Mouse (Mus musculus): ENCODE measurements around the gene Pla2g5.

The Pla2g5 gene

DNA sequence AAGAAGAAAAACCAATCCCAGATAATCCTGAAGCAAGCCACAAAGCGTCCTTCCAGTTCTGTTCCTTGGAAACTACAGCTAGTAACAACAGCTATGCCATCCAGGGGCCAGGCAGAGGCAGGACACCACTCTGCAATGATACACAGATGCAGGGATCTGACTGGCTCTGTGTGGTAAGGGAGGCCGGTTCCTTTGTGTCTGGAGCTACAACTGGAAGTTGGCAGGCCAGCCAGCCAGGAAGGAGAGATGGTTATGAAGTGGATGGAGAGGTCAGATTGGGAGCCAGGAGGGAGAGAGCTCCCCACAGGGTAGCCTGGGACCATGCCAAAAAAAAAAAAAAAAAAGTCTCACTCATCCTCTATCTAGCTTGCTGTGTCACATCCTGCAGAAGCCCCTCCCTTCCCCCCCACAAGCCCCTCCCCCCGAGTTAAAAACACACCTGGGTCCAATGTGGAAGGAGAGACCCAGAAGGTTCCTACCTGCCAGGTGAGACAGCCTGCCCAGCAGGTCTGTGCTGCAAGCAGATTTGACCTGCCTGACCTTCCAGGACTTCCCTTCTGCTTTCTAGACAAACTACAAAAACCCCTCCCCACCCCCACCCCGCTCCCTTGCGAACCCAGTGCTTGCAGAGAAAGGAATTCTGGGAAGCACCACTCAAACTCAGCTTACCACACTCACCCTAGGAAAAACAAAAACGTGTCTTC lies 66.6 kb downstream of the Pla2g5 start:
- no peak for DNase-seq (ENCODE audit: low spot score)

- DNase-seq (ENCODE audit: low spot score) = no peak
Observed at GRCm38 (mm10) chr4:138794344-138794743, 68.9 kb downstream of the Pla2g5 start.

- DNase-seq (ENCODE audit: low spot score) = no peak
Observed at GRCm38 (mm10) chr4:138793276-138793675, 70.0 kb downstream of the Pla2g5 start.

GRCm38 (mm10) chr4:138792599-138792998 lies 70.7 kb downstream of the Pla2g5 start:
- DNase-seq (ENCODE audit: low spot score) = no peak

GRCm38 (mm10) chr4:138791452-138791851 lies 71.8 kb downstream of the Pla2g5 start:
- DNase-seq (ENCODE audit: low spot score) = no peak

DNA sequence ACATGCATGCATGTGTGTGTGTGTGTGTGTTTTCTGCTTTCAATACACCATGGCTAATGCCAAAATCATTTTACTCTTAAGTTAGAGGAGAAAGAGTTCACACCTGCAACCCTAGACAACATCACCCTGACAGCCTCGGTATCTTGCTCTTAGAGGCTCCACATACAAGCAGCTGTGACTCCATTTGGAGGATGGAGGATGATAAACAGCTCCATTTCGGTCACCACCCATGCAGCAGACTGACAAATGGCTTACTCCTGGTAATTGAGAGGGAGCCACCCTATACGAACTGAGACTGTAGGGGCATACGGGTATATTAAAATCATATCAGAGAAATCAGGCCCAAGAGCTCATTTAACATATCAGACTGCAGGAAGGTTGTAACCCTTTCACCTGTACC lies 74.9 kb downstream of the Pla2g5 start:
- no peak for DNase-seq (ENCODE audit: low spot score)

GRCm38 (mm10) chr4:138786141-138786540 lies 77.1 kb downstream of the Pla2g5 start:
- no peak for DNase-seq (ENCODE audit: low spot score)

DNA sequence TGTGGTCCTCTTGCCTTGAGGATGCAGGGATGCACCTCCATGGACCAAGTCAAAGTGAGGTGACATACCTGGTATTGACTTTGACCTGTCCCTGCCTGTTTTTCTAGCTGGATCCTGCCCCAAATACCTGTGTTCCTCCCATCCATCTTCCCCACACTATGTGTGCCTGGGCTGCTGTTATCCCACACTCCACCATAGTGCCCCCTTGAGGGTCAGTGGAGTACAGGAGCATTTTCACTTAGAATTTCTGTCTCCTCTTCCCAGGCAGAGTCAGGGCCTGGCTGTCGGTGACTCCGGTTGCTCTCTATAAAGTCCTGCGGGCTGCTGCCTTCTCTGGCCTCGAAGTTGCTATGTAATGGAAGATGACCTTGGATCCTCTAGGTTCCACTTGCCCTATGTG lies 77.6 kb downstream of the Pla2g5 start:
- no peak for DNase-seq (ENCODE audit: low spot score)

GRCm38 (mm10) chr4:138782098-138782497 lies 81.2 kb downstream of the Pla2g5 start:
- DNase-seq (ENCODE audit: low spot score) = no peak

DNA sequence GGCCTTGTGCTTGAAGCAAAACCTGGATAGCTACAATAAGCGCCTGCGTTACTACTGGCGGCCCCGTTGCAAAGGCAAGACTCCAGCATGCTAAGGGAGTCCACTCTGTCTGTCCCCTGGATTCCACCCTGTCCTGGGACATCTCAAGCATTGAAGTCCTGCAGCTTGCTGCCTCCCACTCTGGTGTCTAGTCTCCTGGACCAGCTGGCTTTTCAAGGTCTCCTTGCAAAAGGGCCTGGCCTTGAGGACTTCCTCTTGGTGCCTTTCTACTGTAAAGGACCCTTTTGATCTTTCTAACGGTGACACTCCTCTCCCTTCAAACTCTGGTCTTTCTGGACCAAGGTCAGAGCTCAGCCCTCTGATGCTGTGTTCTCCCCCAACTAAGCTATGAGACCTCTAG lies 83.0 kb downstream of the Pla2g5 start:
- DNase-seq (ENCODE audit: low spot score) = no peak

GRCm38 (mm10) chr4:138777417-138778407 lies 85.6 kb downstream of the Pla2g5 start:
- no peak for DNase-seq (ENCODE audit: low spot score)

DNA sequence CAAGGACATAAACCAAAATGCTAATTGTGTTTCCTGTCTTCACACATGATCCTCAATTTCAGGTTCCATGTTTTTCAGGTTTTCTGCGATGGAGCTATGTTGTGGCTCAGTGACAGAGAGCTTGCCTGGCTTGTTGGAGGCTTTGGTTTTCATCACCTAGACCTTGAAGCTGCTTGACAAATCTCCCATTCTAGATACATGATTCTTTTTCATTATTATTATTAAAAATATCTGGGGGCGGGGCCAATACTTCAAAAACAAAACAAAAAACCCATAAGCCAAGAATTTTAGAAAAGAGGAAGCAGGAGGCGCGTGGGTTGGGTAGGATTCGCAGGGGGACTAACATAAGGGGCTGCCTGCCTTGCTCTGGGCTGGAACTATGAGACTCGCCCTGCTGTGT lies 87.8 kb downstream of the Pla2g5 start, which contains the start of gene Pla2g2d:
Gene Pla2g2d (plus strand): TSS at position 301 of the 400 bp plus-strand sequence.
- no peak for DNase-seq (ENCODE audit: low spot score)

DNA sequence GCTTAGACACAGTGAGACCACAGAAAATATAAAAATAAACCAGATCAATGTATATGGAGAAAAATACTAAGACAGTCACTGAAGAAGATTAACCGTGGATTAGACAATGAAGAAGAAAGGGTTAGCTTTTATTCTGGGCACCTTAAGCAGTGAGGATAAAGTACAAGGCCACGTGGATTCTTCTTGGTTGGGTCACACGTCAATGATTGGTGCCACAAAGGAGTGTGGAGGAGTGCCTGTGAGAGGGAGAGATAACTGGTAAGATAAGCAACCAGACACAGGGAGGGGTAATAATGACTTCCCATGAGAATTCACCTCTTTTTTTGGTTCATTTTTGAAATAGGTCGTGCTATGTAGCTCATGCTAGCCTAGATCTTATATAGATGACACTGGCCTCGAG lies 90.9 kb downstream of the Pla2g5 start:
- DNase-seq (ENCODE audit: low spot score) = no peak

GRCm38 (mm10) chr4:138771970-138772369 lies 91.3 kb downstream of the Pla2g5 start:
- no peak for DNase-seq (ENCODE audit: low spot score)

- no peak for DNase-seq (ENCODE audit: low spot score)
Observed at GRCm38 (mm10) chr4:138762266-138762665, 101.0 kb downstream of the Pla2g5 start.

GRCm38 (mm10) chr4:138757416-138757815 lies 105.9 kb downstream of the Pla2g5 start, which contains the start of gene Pla2g2f:
Gene Pla2g2f (minus strand): TSS chr4:138757626.
- no peak for DNase-seq (ENCODE audit: low spot score)

DNA sequence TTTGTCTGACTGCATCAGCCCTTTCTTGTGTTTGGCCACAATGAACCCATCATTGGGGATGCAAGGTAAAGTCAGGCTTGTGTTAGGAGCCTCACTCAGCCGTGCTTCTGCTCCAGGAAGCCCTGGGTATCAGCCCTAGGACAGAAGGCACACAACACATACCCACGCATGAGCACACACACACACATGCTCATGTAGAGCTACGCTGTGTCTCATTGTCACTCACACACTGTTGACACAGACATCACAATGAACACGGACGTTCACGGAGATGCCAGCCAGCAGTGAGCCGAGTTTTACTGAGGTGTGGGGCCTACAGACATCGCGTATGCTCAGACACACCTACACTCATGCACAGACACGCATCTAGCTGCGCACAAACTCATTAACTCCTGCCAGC lies 107.3 kb downstream of the Pla2g5 start:
- no peak for DNase-seq (ENCODE audit: low spot score)

GRCm38 (mm10) chr4:138755439-138755838 lies 107.8 kb downstream of the Pla2g5 start:
- no peak for DNase-seq (ENCODE audit: low spot score)

DNA sequence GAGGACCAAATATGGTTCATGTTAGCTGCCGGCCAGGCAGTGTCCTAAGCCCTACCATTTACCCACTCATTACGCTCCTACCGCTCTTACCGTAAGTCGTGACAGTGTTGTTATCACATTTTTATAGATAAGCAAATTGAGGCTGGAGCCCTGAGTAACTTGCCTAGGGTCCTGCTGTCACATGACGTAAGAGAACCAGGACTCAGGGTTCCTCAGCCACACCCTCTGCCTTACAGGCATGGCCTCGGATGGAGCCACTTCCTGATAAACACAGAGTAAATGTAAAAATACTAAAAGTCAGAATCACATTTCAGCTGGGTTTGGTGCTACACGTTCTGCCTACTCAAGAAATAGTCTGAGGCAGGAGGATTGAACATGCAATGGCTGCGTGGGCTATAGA lies 108.8 kb downstream of the Pla2g5 start:
- no peak for DNase-seq (ENCODE audit: low spot score)

DNA sequence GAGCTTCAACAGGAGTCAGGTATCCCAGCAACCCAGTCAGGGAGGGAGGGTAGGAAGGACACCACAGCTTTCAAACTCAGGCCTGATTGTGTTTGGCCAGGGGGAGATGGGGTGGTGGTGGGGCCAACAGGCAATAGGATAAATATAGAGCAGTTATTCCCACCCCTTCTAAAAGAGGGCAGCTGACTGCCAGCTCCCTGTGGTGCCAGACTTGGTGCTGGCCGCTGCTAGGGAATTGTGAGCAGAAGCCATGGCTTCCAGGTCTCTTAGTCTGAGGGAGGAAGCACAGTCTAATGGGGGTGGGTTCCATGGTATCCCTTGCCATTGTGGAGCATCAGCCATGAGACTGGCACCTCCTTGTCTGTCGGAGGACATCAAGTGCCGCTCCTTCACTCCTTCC lies 109.7 kb downstream of the Pla2g5 start:
- no peak for DNase-seq (ENCODE audit: low spot score)

DNA sequence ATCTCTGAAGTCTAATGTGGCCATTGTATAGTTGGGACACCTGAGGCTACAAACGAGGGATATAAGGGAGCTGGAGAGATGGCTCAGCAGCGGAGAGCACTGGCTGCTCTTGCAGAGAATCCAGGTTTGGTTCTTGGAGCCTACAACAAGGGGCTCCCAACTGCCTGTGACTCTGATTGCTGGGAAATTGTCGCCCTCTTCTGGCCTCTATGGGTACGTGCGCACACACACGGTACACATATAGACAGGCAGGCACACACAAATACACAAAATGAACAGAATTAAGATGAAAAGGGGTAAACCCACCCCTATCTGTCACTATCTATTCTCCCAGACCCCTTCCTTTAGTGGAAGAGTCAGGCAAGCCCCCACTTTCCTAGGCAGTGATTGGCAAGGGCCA lies 110.7 kb downstream of the Pla2g5 start:
- no peak for DNase-seq (ENCODE audit: low spot score)

All from ovary, adult 18-20 months (tissue).